Mouse (Mus musculus) heart, adult 2 months (tissue): ENCODE measurements at regions not wholly inside any gene's neighbourhood (a gene's known extent, or its start where the extent isn't known, plus 50 kb on each side); places are given as distances from the start of the nearest gene placed in this dataset.

Experiments used
- DNase-seq, 2 experiments: peaks; one replicate each; pipeline ENCODE4 v3.0.0; 2021
- H3K27ac ChIP-seq: fragments of 200-600 bp; 2 replicates; pipeline ENCODE4 v1.8.1; 2022
- H3K27me3 ChIP-seq: fragments of 200-500 bp; 2 replicates; pipeline ENCODE4 v1.6.1; 2012; ENCODE audit warnings: mild to moderate bottlenecking, low read length, inconsistent platforms, mixed read lengths; ENCODE audit not compliant: control insufficient read depth, insufficient read depth
- H3K36me3 ChIP-seq: fragments of 200-500 bp; 2 replicates; pipeline ENCODE4 v1.6.1; 2012; ENCODE audit warnings: low read length, inconsistent platforms; ENCODE audit not compliant: control insufficient read depth, insufficient read depth
- H3K4me1 ChIP-seq: fragments of 200-500 bp; 2 replicates; pipeline ENCODE4 v1.6.1; 2011; ENCODE audit warnings: low read length; ENCODE audit not compliant: control insufficient read depth, insufficient read depth
- H3K4me3 ChIP-seq: fragments of 200-600 bp; 2 replicates; pipeline ENCODE4 v1.8.1; 2022
- H3K79me2 ChIP-seq: fragments of 200-500 bp; replicated peaks from 2 replicates; pipeline ENCODE4 v1.6.1; 2012; ENCODE audit warnings: mild to moderate bottlenecking, inconsistent platforms, low read length, moderate library complexity, mixed read lengths; ENCODE audit not compliant: control insufficient read depth, insufficient read depth
- H3K9ac ChIP-seq: fragments of 200-500 bp; 2 replicates; pipeline ENCODE4 v1.6.1; 2012; ENCODE audit warnings: low read depth, mild to moderate bottlenecking, control low read depth, inconsistent platforms, low read length, mixed read lengths
- CTCF ChIP-seq: fragments of 200-600 bp; IDR thresholded peaks from 2 replicates; pipeline ENCODE4 v1.8.1; 2022; ENCODE audit warnings: antibody characterized with exemption, mild to moderate bottlenecking, moderate library complexity
- EP300 ChIP-seq: fragments of 200-500 bp; IDR thresholded peaks from 2 replicates; pipeline ENCODE4 v1.6.1; 2011; ENCODE audit warnings: low read depth, low read length, control low read depth; ENCODE audit not compliant: insufficient read depth
- POLR2A ChIP-seq: fragments of 200-500 bp; IDR thresholded peaks from 2 replicates; pipeline ENCODE4 v1.6.1; 2011; ENCODE audit warnings: mild to moderate bottlenecking, low read depth, low read length, control low read depth; ENCODE audit not compliant: insufficient read depth
- WGBS: fragments of 180-500 bp; shearing (Covaris S2); methylation state at CpG from one replicate; pipeline ENCODE4 v1.1.7; 2018; 5-methylcytosine and 5-hydroxymethylcytosine counted together
- intact Hi-C: fragments of 180-260 bp; cut with DNase I; formaldehyde crosslinking; loops from one replicate; pipeline ENCODE4 v1.15.1; 2025

GRCm38 (mm10) chr13:110866713-110867112 lies 388.1 kb upstream of the Actbl2 start:
- H3K4me3 ChIP-seq, result no peak overlapping the region
- intact Hi-C loops, result loop anchor here (2.0 to 5.0 kb wide), 2 partner anchors 101 to 472 kb away; partner anchors contain the start of gene Plk2
- WGBS, result 20% methylated on average over 2 of the region's 2 CpGs
- no peaks in the 10 kb centered on the region for H3K36me3 ChIP-seq
- DNase-seq, result no peak
- H3K79me2 ChIP-seq, result no peaks in the 10 kb centered on the region
- no peak overlapping the region for H3K27ac ChIP-seq
- H3K9ac ChIP-seq, result no peak overlapping the region
- TF ChIP-seq POLR2A, result no peak
- TF ChIP-seq CTCF, result peak; percentile 69
- 0 out of 2 replicates have a peak, but pooled peaks cover 1% of the 10 kb centered on the region for H3K27me3 ChIP-seq
- H3K4me1 ChIP-seq, result no peaks in the 10 kb centered on the region

DNA sequence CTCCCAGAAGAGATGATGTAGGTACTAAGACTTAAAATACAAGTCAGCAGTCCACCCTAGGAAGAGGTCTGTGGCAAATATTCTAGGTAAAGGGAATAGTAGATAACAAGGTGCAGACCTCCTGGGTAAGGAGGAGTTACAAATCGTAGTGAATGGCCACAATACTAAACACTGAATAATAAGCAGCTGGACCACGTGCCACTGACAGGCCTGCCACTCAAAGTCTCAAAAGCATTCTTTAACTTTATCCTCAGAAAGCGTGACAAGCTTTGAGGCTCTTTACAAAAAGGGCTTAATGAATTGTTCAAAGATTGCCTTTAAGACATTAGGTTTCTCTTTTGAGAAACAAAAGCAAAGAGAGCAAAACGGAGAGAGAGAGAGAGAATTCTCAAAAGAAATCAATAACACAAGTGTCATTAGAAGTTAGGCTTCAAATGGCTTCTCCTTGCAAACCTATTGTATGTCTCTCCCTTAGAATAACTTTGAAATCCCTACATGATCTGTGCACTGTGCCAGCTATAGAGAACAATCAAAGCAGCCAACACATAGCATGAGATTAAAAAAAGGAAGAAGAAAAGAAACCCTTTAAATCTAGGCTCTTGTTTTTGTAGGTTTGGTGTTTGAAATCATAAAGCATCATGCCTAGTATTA lies 383.6 kb upstream of the Actbl2 start:
- Histone ChIP-seq H3K4me3 (no peak overlapping the region), H3K27me3 (no peaks in the 10 kb centered on the region), H3K36me3 (no peaks in the 10 kb centered on the region), H3K4me1 (no peaks in the 10 kb centered on the region), H3K27ac (no peak overlapping the region), H3K9ac (no peak overlapping the region), H3K79me2 (no peaks in the 10 kb centered on the region)
- no peak for DNase-seq
- WGBS, result 82% methylated on average over 4 of the region's 4 CpGs
- intact Hi-C loops, result loop anchor here (10.0 kb wide), 1 partner anchor 364 kb away; no protein-coding TSS in a partner anchor
- no peak for TF ChIP-seq POLR2A
- TF ChIP-seq EP300, result no peak
- no peak for TF ChIP-seq CTCF

- Histone ChIP-seq H3K27me3 (no peaks in the 10 kb centered on the region), H3K36me3 (no peaks in the 10 kb centered on the region), H3K27ac (no peak overlapping the region), H3K9ac (no peak overlapping the region), H3K4me1 (no peaks in the 10 kb centered on the region), H3K4me3 (no peak overlapping the region), H3K79me2 (no peaks in the 10 kb centered on the region)
- intact Hi-C loops, result loop anchor here (10.0 kb wide), 1 partner anchor 363 kb away; no protein-coding TSS in a partner anchor
- TF ChIP-seq POLR2A (no peak), EP300 (no peak), CTCF (no peak)
- WGBS, result 53% methylated on average over 1 of the region's 1 CpGs
- no peak for DNase-seq
Observed at GRCm38 (mm10) chr13:110871776-110872135, 383.1 kb upstream of the Actbl2 start.

DNA sequence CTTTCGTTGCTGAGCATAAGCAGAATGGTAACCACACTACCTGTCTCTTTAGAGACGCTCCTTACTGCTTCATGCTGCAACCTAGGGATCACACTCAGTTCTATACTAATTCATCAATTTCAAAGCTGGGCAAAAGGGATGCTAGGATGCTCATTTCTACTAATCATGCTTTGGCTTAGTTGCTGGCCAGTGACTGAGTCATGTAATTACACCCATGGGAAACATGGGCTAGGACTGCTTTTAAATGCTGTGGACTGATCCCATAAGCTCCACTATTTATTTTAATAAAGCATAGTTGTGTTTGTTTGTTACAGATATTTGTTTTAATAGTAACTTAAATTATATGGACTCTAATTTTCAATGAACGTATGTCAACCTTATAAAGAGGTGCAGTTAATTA lies 373.2 kb upstream of the Actbl2 start:
- H3K4me1 ChIP-seq, result no peaks in the 10 kb centered on the region
- 87% methylated on average over 3 of the region's 3 CpGs for WGBS
- no peak overlapping the region for H3K4me3 ChIP-seq
- TF ChIP-seq EP300 (no peak), CTCF (no peak), POLR2A (no peak)
- no peaks in the 10 kb centered on the region for H3K36me3 ChIP-seq
- no peaks in the 10 kb centered on the region for H3K79me2 ChIP-seq
- no peaks in the 10 kb centered on the region for H3K27me3 ChIP-seq
- intact Hi-C loops, result no loop called here
- no peak overlapping the region for H3K9ac ChIP-seq
- H3K27ac ChIP-seq, result no peak overlapping the region
- DNase-seq, result no peak

GRCm38 (mm10) chr13:110882173-110882572 lies 372.6 kb upstream of the Actbl2 start:
- no peak for TF ChIP-seq CTCF
- no peak for TF ChIP-seq POLR2A
- TF ChIP-seq EP300, result no peak
- no peaks in the 10 kb centered on the region for H3K79me2 ChIP-seq
- no peak overlapping the region for H3K9ac ChIP-seq
- intact Hi-C loops, result no loop called here
- H3K27me3 ChIP-seq, result no peaks in the 10 kb centered on the region
- H3K4me1 ChIP-seq, result no peaks in the 10 kb centered on the region
- H3K36me3 ChIP-seq, result no peaks in the 10 kb centered on the region
- H3K4me3 ChIP-seq, result no peak overlapping the region
- no peak for DNase-seq
- H3K27ac ChIP-seq, result no peak overlapping the region
- WGBS, result 74% methylated on average over 3 of the region's 3 CpGs

- H3K79me2 ChIP-seq, result no peaks in the 10 kb centered on the region
- intact Hi-C loops, result no loop called here
- H3K27me3 ChIP-seq, result no peaks in the 10 kb centered on the region
- H3K27ac ChIP-seq, result no peak overlapping the region
- DNase-seq, result peak; percentile 20 to 36
- TF ChIP-seq POLR2A (no peak), EP300 (no peak), CTCF (no peak)
- no peak overlapping the region for H3K4me3 ChIP-seq
- 54% methylated on average over 10 of the region's 10 CpGs for WGBS
- no peaks in the 10 kb centered on the region for H3K4me1 ChIP-seq
- no peaks in the 10 kb centered on the region for H3K36me3 ChIP-seq
- no peak overlapping the region for H3K9ac ChIP-seq
Observed at GRCm38 (mm10) chr13:110882661-110883172, 372.1 kb upstream of the Actbl2 start.
